Mouse (Mus musculus): Measurements from ENCODE around the gene Cav1.

Cav1 gene

GRCm38 (mm10) chr6:17317167-17317524 lies 11.0 kb downstream of the Cav1 start:
- peak; percentile 36 for DNase-seq (ENCODE audit: low read depth)

GRCm38 (mm10) chr6:17317944-17318343 lies 11.8 kb downstream of the Cav1 start:
- peak; percentile 62 for DNase-seq (ENCODE audit: low read depth)

GRCm38 (mm10) chr6:17321976-17322375 lies 15.8 kb downstream of the Cav1 start:
- DNase-seq (ENCODE audit: low read depth) = peak; percentile 45

GRCm38 (mm10) chr6:17327216-17327615 lies 21.1 kb downstream of the Cav1 start:
- DNase-seq (ENCODE audit: low read depth) = no peak

GRCm38 (mm10) chr6:17329801-17330200 lies 23.7 kb downstream of the Cav1 start:
- no peak for DNase-seq (ENCODE audit: low read depth)

- no peak for DNase-seq (ENCODE audit: low read depth)
Measured at GRCm38 (mm10) chr6:17337724-17338123, 31.6 kb downstream of the Cav1 start.

- DNase-seq (ENCODE audit: low read depth) = no peak
Measured at GRCm38 (mm10) chr6:17340406-17340805, 34.3 kb downstream of the Cav1 start.

- DNase-seq (ENCODE audit: low read depth) = peak; percentile 72
Measured at GRCm38 (mm10) chr6:17348011-17348410, 41.9 kb downstream of the Cav1 start.

GRCm38 (mm10) chr6:17350803-17351202 lies 44.7 kb downstream of the Cav1 start:
- no peak for DNase-seq (ENCODE audit: low read depth)

GRCm38 (mm10) chr6:17358896-17359690 lies 53.0 kb downstream of the Cav1 start:
- peak; percentile 89 for DNase-seq (ENCODE audit: low read depth)

- DNase-seq (ENCODE audit: low read depth) = peak; percentile 83
Measured at GRCm38 (mm10) chr6:17362771-17363170, 56.6 kb downstream of the Cav1 start.

GRCm38 (mm10) chr6:17363446-17364179 lies 57.5 kb downstream of the Cav1 start:
- no peak for DNase-seq (ENCODE audit: low read depth)

GRCm38 (mm10) chr6:17374326-17374725 lies 68.2 kb downstream of the Cav1 start:
- no peak for DNase-seq (ENCODE audit: low read depth)

- DNase-seq (ENCODE audit: low read depth) = no peak
Measured at GRCm38 (mm10) chr6:17377371-17377770, 71.2 kb downstream of the Cav1 start.

GRCm38 (mm10) chr6:17380102-17380501 lies 74.0 kb downstream of the Cav1 start:
- peak; percentile 49 for DNase-seq (ENCODE audit: low read depth)

- DNase-seq (ENCODE audit: low read depth) = no peak
Measured at GRCm38 (mm10) chr6:17381690-17382089, 75.6 kb downstream of the Cav1 start.

GRCm38 (mm10) chr6:17385531-17385930 lies 79.4 kb downstream of the Cav1 start:
- peak; percentile 20 for DNase-seq (ENCODE audit: low read depth)

GRCm38 (mm10) chr6:17387991-17388710 lies 82.0 kb downstream of the Cav1 start:
- peak; percentile 54 for DNase-seq (ENCODE audit: low read depth)
